Mouse (Mus musculus) liver, embryonic 15.5 days (tissue): Measurements from ENCODE around the gene Got2. TPM values are rescaled to one million over a fixed set of nuclear protein-coding genes. Genes with fewer than 3 reads are reported as not detected.

Source experiments
- ATAC-seq: fragments of 200-750 bp; cut with Nextera tagmentation; 2 replicates; pipeline ENCODE4 v1.8.0; 2017; ENCODE audit warnings: moderate number of reproducible peaks, mild to moderate bottlenecking, moderate library complexity; ENCODE audit not compliant: insufficient read depth
- H3K27ac ChIP-seq: fragments of 300-500 bp; sonication (generic); replicated peaks from 2 replicates; pipeline ENCODE4 v1.5.1; 2015; ENCODE audit warnings: mild to moderate bottlenecking, inconsistent platforms
- H3K27me3 ChIP-seq: fragments of 300-500 bp; sonication (generic); 2 replicates; pipeline ENCODE4 v1.6.1; 2015; ENCODE audit warnings: mild to moderate bottlenecking, inconsistent platforms
- H3K36me3 ChIP-seq: fragments of 300-500 bp; sonication (generic); replicated peaks from 2 replicates; pipeline ENCODE4 v1.6.1; 2015; ENCODE audit warnings: moderate library complexity, mild to moderate bottlenecking, inconsistent platforms
- H3K4me1 ChIP-seq: fragments of 300-500 bp; sonication (generic); replicated peaks from 2 replicates; pipeline ENCODE4 v1.6.1; 2015; ENCODE audit warnings: inconsistent platforms
- H3K4me2 ChIP-seq: fragments of 300-500 bp; sonication (generic); 2 replicates; pipeline ENCODE4 v1.6.1; 2015; ENCODE audit warnings: moderate library complexity, mild to moderate bottlenecking, inconsistent platforms
- H3K4me3 ChIP-seq: fragments of 300-500 bp; sonication (generic); replicated peaks from 2 replicates; pipeline ENCODE4 v1.5.1; 2015; ENCODE audit warnings: mild to moderate bottlenecking, inconsistent platforms
- H3K9ac ChIP-seq: fragments of 300-500 bp; sonication (generic); 2 replicates; pipeline ENCODE4 v1.6.1; 2015; ENCODE audit warnings: moderate library complexity, mild to moderate bottlenecking, inconsistent platforms
- H3K9me3 ChIP-seq: fragments of 300-500 bp; sonication (generic); replicated peaks from 2 replicates; pipeline ENCODE4 v1.6.1; 2016; ENCODE audit warnings: inconsistent platforms
- WGBS: fragments of 180-500 bp; shearing (Covaris S2); methylation state at CpG from one replicate; pipeline ENCODE4 v1.1.7; 2015; ENCODE audit warnings: mixed read lengths; ENCODE audit not compliant: insufficient replicate concordance; 5-methylcytosine and 5-hydroxymethylcytosine counted together
- polyA plus RNA-seq: library from polyadenylated mRNA; unstranded; fragments of >200 nt; fragmentation: Nextera tagmentation; extraction: Ambion mirVana; gene quantifications from 2 replicates; pipeline ENCODE4 v1.2.1, GENCODE M21; 2015

Got2 gene
- polyA plus RNA-seq, 1 experiment from 2014 or later, result 223 TPM

DNA sequence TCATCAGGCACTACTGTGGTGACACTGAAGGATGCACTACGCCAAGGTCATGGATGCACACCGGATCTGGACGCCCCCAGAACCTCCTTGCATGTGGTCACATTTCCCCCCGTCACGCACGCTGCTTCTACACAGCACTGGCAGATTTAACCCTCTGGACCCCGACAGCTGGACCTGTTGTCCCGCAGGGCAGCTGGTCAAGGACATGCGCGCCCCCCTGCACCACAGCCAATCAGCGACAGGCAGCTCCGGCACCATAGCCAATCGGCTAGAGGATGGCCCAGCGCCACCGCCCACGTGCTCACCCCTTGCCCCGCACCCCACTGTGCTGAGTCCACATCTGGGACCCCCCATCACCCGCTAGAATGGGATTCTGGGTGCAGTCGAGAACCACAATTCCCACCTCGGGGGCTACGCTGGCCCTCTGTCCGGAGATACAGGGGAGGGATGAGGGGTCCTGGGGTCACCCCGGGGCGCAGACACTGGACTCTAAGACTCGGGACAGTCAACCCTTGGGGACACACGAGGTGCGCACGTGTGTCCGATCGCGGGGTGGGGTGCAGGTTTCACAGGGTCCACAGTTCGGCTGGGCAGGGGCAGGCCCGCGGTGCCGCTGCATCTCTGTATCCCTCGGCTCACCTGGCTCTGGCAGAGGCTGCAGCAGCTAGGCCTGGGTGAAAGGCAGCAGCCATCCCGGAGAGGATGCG lies 616 bp downstream of the Got2 start:
- ATAC-seq, result peak; percentile 86
- Histone ChIP-seq H3K36me3 (0 out of 2 replicates have a peak, but pooled peaks cover 2% of the 10 kb centered on the region), H3K9ac (peak overlapping the region; percentile 77), H3K27ac (peak overlapping the region; percentile 83), H3K4me3 (peak overlapping the region; percentile 90), H3K4me1 (peaks cover 30% of the 10 kb centered on the region), H3K27me3 (no peaks in the 10 kb centered on the region), H3K4me2 (peak overlapping the region; percentile 98), H3K9me3 (no peaks in the 10 kb centered on the region)
- WGBS, result under 1% methylated on average over 38 of the region's 38 CpGs

DNA sequence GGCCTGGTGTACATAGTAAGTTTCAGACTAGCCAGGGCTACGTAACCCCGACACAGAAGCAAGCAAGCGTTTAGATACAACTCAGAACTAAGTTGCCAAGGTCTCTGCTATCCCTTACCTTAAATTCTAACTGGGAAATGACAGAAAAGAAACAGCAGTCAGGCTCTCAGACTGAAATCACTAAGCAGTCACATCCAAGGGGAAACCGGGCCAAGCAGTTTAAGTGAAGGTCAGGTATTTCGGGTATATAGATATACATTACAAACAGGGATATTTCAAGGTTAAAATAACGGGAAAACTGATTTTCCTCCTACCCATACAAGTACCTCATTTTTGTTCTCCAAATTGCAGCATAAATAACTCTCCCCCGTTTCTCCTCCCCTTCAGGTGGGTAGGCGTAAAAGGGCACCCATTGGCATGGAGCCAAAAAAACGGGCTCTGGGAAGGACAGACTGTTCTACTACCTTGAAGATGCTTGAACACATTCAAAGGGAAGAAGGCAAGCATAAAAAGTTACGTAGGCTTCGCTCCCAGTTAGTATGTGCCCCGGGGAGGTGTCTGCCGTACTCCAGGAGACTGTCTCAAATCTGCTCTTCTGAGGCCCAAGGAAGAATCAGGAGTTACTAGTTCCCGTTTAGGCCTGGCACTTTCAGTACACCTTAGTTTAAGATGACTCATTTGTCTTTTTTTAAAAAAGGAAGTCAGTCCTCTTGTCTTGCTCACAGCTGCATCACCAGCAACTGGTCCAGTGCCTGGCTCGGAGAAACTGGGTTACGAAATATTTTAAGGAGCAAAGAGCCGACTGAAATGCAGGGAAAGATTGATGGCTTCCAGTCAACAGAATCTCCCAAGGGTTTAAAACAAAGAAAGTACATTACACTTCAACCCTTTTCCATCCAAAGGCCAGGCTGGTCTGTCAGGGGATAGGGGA lies 1.4 kb downstream of the Got2 start:
- H3K27me3 ChIP-seq, result no peaks in the 10 kb centered on the region
- ATAC-seq, result no peak
- peak overlapping the region; percentile 98 for H3K4me2 ChIP-seq
- 0 out of 2 replicates have a peak, but pooled peaks cover 3% of the 10 kb centered on the region for H3K36me3 ChIP-seq
- H3K9ac ChIP-seq, result peak overlapping the region; percentile 77
- peak overlapping the region; percentile 90 for H3K4me3 ChIP-seq
- no peaks in the 10 kb centered on the region for H3K9me3 ChIP-seq
- 55% methylated on average over 17 of the region's 17 CpGs for WGBS
- peak overlapping the region; percentile 83 for H3K27ac ChIP-seq
- peaks cover 30% of the 10 kb centered on the region for H3K4me1 ChIP-seq

DNA sequence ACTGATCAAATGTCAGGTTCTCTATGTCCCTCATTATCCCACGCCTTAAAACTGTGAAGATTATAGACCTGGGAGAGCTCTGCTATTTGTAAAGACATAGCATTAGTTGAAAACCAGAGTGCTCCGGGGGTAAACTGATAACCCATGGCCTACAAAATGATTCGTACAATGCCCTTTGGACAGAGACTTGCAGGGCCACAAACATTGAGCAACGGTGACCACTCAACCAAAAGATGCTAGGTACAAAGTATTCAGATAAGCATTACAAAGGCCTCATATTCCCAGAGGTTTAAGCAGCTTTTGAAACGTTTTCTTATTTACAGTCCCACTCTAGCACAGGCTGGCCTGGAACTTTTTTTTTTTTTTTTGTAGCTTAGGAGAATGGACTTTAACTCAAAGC lies 2.4 kb downstream of the Got2 start:
- H3K9me3 ChIP-seq, result no peaks in the 10 kb centered on the region
- H3K9ac ChIP-seq, result no peak overlapping the region
- no peaks in the 10 kb centered on the region for H3K27me3 ChIP-seq
- peak; percentile 8; the same call in 1 of the 2 replicates for ATAC-seq
- H3K27ac ChIP-seq, result peak overlapping the region; percentile 63
- peak overlapping the region; percentile 13; the same call in 1 of the 2 replicates for H3K4me2 ChIP-seq
- WGBS, result 50% methylated on average over 5 of the region's 5 CpGs
- H3K36me3 ChIP-seq, result 0 out of 2 replicates have a peak, but pooled peaks cover 3% of the 10 kb centered on the region
- peaks cover 35% of the 10 kb centered on the region for H3K4me1 ChIP-seq
- H3K4me3 ChIP-seq, result no peak overlapping the region

DNA sequence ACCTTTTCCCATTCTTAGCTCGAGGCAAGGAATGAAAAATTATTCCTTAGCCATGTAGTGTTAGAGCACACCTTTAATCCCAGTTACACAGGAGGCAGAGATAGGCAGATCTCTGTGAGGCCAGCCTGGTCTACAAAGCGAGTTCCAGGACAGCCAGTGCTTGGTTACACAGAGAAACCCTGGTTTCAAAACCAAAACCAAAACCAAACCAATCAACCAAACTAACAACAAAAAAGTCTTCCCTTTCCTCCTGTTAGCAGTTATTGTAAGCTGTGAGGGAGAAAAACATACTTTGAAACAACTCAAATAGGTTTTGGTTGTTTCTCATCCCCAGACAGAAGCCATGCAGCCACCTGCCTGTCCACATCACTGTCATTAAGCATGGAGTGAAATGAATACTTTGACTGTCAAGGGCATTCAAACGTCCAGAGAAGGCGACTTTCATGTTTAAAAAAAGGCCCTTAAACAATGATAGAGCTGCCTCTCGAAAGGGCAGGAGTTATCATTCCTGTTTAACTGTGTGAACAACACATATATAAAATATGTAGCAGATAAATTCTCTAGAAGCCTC lies 3.0 kb downstream of the Got2 start:
- Histone ChIP-seq H3K4me3 (no peak overlapping the region), H3K27ac (peak overlapping the region; percentile 63), H3K4me2 (peak overlapping the region; percentile 13), H3K4me1 (peaks cover 35% of the 10 kb centered on the region), H3K9me3 (no peaks in the 10 kb centered on the region), H3K27me3 (no peaks in the 10 kb centered on the region), H3K36me3 (0 out of 2 replicates have a peak, but pooled peaks cover 3% of the 10 kb centered on the region), H3K9ac (no peak overlapping the region)
- WGBS, result 55% methylated on average over 5 of the region's 5 CpGs
- ATAC-seq, result no peak

DNA sequence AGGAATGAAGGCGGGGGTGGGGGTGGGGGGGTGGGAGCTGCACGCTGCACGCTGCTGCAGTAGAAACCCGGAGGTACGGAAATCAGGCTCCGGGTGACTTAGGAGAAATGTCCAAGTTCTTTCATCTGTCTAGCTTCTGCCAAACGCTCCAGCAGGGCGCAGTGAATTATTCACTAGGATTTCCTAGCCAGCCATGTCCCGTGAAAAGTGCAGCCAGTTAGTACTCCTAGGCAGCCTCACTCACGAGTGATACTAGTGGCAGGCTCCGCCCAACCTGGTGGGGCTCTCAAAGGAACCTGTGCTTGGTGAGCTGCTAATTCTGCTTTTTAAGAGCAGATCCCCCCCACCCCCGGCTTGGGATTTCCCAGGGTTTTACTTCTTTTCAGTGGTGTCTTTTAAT lies 3.9 kb downstream of the Got2 start:
- no peaks in the 10 kb centered on the region for H3K27me3 ChIP-seq
- 0 out of 2 replicates have a peak, but pooled peaks cover 3% of the 10 kb centered on the region for H3K36me3 ChIP-seq
- no peak overlapping the region; the same call in 1 of the 2 replicates for H3K9ac ChIP-seq
- no peak overlapping the region for H3K4me3 ChIP-seq
- peak overlapping the region; percentile 13 for H3K4me2 ChIP-seq
- WGBS, result 73% methylated on average over 12 of the region's 12 CpGs
- H3K9me3 ChIP-seq, result no peaks in the 10 kb centered on the region
- peak overlapping the region; percentile 63 for H3K27ac ChIP-seq
- peaks cover 38% of the 10 kb centered on the region for H3K4me1 ChIP-seq
- no peak for ATAC-seq

DNA sequence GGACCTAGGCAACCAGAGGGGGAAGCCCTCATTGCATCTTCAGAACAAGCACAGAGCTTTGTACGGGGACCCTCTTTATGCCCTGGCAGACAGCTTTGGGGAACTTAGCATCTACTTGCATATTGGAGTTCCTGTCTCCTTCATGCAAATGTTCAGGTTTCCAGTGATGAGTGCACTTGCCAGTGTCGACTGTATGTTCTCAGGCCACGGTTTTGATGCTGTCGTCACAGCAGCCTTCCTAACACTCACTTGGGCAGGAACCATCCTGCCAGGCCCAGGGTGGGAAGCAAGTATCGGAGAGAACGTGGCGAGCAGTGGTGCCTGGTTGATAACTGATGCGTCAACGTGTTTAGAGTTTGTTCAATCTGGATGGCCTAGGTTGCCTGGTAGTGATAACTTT lies 6.2 kb downstream of the Got2 start:
- no peak for ATAC-seq
- Histone ChIP-seq H3K27ac (no peak overlapping the region), H3K4me2 (no peak overlapping the region), H3K9ac (no peak overlapping the region), H3K4me3 (no peak overlapping the region), H3K9me3 (no peaks in the 10 kb centered on the region), H3K36me3 (peaks cover 9% of the 10 kb centered on the region), H3K4me1 (peaks cover 40% of the 10 kb centered on the region), H3K27me3 (no peaks in the 10 kb centered on the region)
- WGBS, result 61% methylated on average over 9 of the region's 9 CpGs

DNA sequence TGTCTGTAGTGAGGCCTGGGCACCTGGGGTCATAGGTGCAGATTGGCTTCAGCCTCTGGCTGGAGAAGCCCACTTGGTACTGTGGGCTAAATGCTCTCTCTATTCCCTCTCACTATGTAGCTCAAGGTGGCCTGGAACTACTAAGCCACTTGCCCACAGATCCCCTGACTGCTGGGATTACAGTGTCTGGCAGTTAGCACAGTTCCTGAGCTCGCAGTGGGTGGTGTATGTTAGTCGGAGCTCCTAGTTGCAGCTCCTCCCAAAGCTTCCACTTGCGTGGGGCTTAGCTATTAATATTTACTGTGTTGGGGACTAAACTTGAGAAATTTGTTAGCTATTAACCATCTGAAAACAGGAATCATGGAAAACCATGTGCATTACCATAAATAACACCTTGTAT lies 6.8 kb downstream of the Got2 start:
- ATAC-seq, result no peak
- H3K4me1 ChIP-seq, result peaks cover 33% of the 10 kb centered on the region
- no peak overlapping the region for H3K9ac ChIP-seq
- WGBS, result 59% methylated on average over 3 of the region's 3 CpGs
- H3K4me2 ChIP-seq, result no peak overlapping the region
- H3K36me3 ChIP-seq, result peaks cover 15% of the 10 kb centered on the region
- H3K9me3 ChIP-seq, result no peaks in the 10 kb centered on the region
- H3K27me3 ChIP-seq, result no peaks in the 10 kb centered on the region
- no peak overlapping the region for H3K4me3 ChIP-seq
- H3K27ac ChIP-seq, result no peak overlapping the region

DNA sequence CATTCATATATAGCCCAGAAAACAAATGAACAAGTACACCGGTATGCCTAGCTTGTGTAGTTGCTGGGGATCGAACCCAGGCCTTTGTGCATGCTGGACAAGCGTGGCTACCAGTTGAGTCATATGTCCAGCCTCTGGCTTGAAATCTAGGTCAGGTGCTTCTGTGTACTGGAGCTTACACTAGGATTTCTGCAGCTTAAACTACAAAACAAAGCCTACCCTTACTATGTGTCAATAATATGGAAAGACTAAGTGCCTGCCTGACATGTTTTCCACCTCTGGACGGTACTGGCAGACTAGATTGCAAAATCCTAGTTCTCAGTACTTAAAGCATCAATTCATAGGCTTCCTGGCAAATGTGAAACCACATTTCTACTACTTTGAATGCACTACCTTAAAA lies 8.5 kb downstream of the Got2 start:
- Histone ChIP-seq H3K36me3 (peaks cover 30% of the 10 kb centered on the region), H3K4me3 (no peak overlapping the region), H3K4me1 (peaks cover 26% of the 10 kb centered on the region), H3K9me3 (no peaks in the 10 kb centered on the region), H3K27me3 (no peaks in the 10 kb centered on the region), H3K27ac (0 out of 2 replicates have a peak overlapping the region, but pooled peaks have one; percentile 10), H3K4me2 (no peak overlapping the region), H3K9ac (no peak overlapping the region)
- WGBS, result 70% methylated on average over 4 of the region's 4 CpGs
- ATAC-seq, result peak; percentile 48

DNA sequence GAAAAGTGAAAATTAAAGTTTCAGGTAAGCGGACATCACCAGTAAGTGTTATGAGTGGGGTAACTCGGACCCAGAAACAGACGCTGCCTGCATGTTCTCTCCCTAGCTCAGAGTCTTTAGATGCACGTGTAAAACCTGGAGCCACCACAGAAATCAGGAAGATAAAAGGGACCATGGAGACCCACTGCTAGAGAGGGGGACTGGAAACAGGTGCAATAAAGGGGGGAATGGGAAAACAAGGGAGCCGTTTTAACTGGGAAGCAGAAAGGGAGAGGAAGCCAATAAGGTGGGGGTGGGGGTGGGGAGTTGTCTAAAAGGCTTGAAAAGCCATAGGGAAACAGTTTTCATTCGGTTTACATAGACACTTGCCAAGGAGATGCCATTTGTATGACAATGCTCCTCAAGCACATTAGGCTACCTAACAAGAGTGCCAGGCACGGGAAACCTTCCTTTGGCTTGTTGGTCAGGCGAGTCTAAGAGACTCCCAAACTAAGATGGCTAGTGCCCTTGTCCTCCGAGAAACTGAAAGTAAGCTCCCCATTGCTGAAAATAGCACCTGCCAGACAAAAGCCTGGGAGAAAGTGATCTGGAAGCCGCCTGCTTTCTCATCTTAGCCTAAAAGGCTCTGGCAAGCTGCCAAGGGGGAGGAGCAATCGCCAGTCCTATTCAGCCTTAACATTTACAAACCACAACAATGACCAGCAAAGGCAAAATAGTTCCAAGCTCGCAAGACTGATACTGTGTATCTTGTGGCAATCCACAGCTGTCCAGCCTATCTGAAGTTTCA lies 10.0 kb downstream of the Got2 start:
- Histone ChIP-seq H3K4me2 (no peak overlapping the region), H3K9me3 (no peaks in the 10 kb centered on the region), H3K9ac (no peak overlapping the region), H3K27me3 (no peaks in the 10 kb centered on the region), H3K4me3 (no peak overlapping the region), H3K36me3 (peaks cover 45% of the 10 kb centered on the region), H3K4me1 (peaks cover 19% of the 10 kb centered on the region), H3K27ac (no peak overlapping the region)
- 57% methylated on average over 12 of the region's 12 CpGs for WGBS
- ATAC-seq, result no peak

DNA sequence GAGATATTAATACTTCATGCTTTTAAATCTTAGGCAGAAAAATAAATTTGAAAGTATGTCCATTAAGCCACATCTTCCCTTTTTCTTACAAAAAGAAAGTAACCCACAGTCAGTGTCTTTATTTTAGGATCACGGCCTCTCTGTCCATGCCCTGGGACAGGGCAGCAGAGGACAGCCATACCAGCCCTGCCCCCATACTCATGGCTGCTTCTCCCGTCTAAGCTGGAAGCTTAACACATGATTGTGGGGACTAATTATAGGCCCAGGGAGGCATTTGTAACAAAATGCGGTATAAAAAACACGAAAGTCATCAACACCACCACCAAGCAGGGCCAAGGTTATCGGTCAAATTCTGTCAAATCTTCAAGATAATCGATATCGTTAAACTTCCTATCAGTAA lies 13.1 kb downstream of the Got2 start:
- no peak for ATAC-seq
- H3K9me3 ChIP-seq, result no peaks in the 10 kb centered on the region
- H3K36me3 ChIP-seq, result peaks cover 72% of the 10 kb centered on the region
- H3K4me1 ChIP-seq, result peaks cover 13% of the 10 kb centered on the region
- H3K9ac ChIP-seq, result no peak overlapping the region
- no peak overlapping the region for H3K4me2 ChIP-seq
- no peaks in the 10 kb centered on the region for H3K27me3 ChIP-seq
- 90% methylated on average over 7 of the region's 7 CpGs for WGBS
- no peak overlapping the region for H3K27ac ChIP-seq
- no peak overlapping the region for H3K4me3 ChIP-seq
